Mouse (Mus musculus) heart, embryonic 10.5 days (tissue): ENCODE results near the gene Scp2d1. TPM values are rescaled to one million over a fixed set of nuclear protein-coding genes. Genes with fewer than 3 reads are reported as not detected.
"Not testable (repeated sequence)": the region's sequence is repeated elsewhere in the genome, so short reads cannot be mapped to it uniquely, and the experiment has no call there.

Experiments
- DNase-seq: peaks from one replicate; pipeline ENCODE4 v3.0.0-alpha.2; 2017; ENCODE audit warnings: low spot score
- H3K27ac ChIP-seq: fragments of 300-500 bp; sonication (generic); 2 replicates; pipeline ENCODE4 v1.5.1; 2016; ENCODE audit warnings: mild to moderate bottlenecking
- H3K27me3 ChIP-seq: fragments of 300-500 bp; sonication (generic); 2 replicates; pipeline ENCODE4 v1.6.1; 2016; ENCODE audit warnings: mild to moderate bottlenecking; ENCODE audit not compliant: poor library complexity, insufficient read depth, severe bottlenecking
- H3K36me3 ChIP-seq: fragments of 300-500 bp; sonication (generic); 2 replicates; pipeline ENCODE4 v1.6.1; 2016; ENCODE audit warnings: mild to moderate bottlenecking, moderate library complexity
- H3K4me1 ChIP-seq: fragments of 300-500 bp; sonication (generic); 2 replicates; pipeline ENCODE4 v1.6.1; 2016; ENCODE audit warnings: mild to moderate bottlenecking
- H3K4me3 ChIP-seq: fragments of 300-500 bp; sonication (generic); 2 replicates; pipeline ENCODE4 v1.5.1; 2016; ENCODE audit warnings: mild to moderate bottlenecking, moderate library complexity
- H3K9me3 ChIP-seq: fragments of 300-500 bp; sonication (generic); 2 replicates; pipeline ENCODE4 v1.6.1; 2016; ENCODE audit warnings: mild to moderate bottlenecking, moderate library complexity
- WGBS: fragments of 180-500 bp; shearing (Covaris S2); methylation state at CpG from one replicate; pipeline ENCODE4 v1.1.7; 2016; 5-methylcytosine and 5-hydroxymethylcytosine counted together
- polyA plus RNA-seq: library from polyadenylated mRNA; unstranded; fragments of >200 nt; fragmentation: Nextera tagmentation; extraction: Ambion mirVana; gene quantifications from 2 replicates; pipeline ENCODE4 v1.2.1, GENCODE M21; 2016

The Scp2d1 gene
- polyA plus RNA-seq = not detected in 2 replicates

DNA sequence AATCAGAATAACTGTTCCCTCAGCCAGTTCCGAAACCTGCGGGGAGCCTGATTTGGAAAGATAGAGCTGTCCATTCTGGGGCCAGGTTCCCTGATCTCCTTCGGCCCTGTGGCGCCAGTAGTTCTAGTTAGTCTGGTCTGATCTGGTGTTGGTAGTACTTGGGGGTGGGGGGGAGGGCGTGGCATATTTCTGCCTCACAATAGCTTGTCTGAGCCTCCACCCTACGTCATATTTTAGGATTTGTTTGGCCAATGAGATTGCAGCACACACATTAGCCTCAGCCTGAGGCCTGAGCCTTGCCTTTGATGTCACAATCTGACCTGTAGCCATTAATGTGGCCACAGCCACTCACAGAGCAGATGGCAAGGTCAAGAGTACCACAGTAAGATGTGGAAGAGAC lies at the start of gene Scp2d1:
Gene Scp2d1 (plus strand): TSS at position 301 of the 400 bp plus-strand sequence.
- not testable (repeated sequence) for H3K27ac ChIP-seq, DNase-seq, H3K27me3 ChIP-seq, H3K4me1 ChIP-seq, H3K9me3 ChIP-seq, H3K36me3 ChIP-seq, H3K4me3 ChIP-seq
- 79% methylated on average over 6 of the region's 6 CpGs for WGBS

DNA sequence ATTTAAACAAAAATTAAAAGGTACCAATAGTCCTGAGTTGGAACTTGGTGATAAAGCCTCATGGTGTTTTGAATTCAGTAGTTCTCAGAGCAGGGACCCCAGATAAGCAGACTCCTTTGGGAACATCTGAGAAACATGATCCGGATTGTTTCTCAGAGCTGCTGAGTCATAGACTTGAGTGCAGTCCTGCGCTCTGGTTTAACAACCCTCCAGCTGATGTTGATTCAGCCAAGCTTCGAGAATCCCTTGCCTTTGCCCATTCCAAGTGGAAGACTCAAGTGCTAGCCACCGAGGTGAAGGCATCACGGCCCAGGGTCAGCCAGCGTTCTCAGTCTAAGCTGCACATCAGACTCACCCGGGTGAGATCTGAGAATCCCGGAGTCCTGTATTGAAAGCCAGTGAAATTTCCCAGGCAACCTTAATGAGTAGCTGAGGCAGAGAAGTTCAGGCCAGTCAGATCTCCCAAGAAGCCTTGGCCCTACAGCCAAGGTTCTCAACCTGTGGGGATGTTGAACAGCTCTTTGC lies 48.8 kb upstream of the Scp2d1 start:
- Histone ChIP-seq H3K27me3 (no peaks in the 10 kb centered on the region), H3K36me3 (no peaks in the 10 kb centered on the region), H3K4me3 (no peak overlapping the region), H3K4me1 (peaks cover 8% of the 10 kb centered on the region), H3K27ac (no peak overlapping the region), H3K9me3 (no peaks in the 10 kb centered on the region)
- no peak for DNase-seq
- 59% methylated on average over 8 of the region's 8 CpGs for WGBS

DNA sequence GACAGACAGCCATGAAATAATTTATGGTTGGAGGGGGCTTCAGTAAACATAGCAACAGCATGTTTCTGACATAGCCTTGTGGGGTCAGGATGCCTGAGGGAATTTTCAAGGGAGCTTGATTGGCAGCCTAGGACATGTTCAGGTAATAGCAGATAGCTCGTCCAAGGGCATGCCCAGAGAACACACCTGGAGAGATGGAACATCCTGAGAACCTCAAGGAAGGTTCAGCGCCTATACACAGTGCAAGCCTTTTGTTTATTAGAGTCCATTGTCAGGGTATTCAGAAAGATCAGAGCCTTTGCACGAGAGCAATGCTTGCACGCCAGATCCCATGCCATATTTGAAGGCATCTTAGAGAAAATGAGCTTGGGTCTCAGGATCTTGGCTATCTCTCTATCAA lies 47.8 kb upstream of the Scp2d1 start:
- H3K4me3 ChIP-seq = no peak overlapping the region
- no peak overlapping the region for H3K27ac ChIP-seq
- H3K4me1 ChIP-seq = peaks cover 8% of the 10 kb centered on the region
- no peaks in the 10 kb centered on the region for H3K36me3 ChIP-seq
- no peaks in the 10 kb centered on the region for H3K9me3 ChIP-seq
- H3K27me3 ChIP-seq = no peaks in the 10 kb centered on the region
- DNase-seq = no peak
- 89% methylated on average over 4 of the region's 4 CpGs for WGBS

DNA sequence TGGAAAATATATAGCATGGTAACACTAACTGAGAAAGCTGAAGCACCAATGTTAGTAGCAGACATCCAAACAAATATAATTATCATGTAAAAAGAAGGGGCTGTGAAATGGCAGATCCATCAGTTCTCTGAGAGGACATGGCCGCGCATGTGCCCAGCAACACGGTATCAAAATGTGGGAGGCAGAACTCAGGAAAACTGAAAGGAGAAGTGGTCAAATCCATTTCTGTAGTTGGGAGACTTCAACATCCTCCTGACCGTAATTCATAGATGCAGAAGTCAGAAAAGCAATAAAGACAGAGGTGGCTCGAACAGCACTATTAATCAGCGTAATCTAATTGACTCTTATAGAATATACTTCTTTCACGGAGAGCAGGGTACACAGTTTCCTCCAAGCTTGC lies 44.2 kb upstream of the Scp2d1 start:
- no peak overlapping the region for H3K4me3 ChIP-seq
- DNase-seq = no peak
- no peak overlapping the region for H3K27ac ChIP-seq
- peaks cover 5% of the 10 kb centered on the region; the same call in 1 of the 2 replicates for H3K4me1 ChIP-seq
- WGBS = 89% methylated on average over 7 of the region's 7 CpGs
- H3K9me3 ChIP-seq = no peaks in the 10 kb centered on the region
- H3K27me3 ChIP-seq = no peaks in the 10 kb centered on the region
- H3K36me3 ChIP-seq = no peaks in the 10 kb centered on the region

DNA sequence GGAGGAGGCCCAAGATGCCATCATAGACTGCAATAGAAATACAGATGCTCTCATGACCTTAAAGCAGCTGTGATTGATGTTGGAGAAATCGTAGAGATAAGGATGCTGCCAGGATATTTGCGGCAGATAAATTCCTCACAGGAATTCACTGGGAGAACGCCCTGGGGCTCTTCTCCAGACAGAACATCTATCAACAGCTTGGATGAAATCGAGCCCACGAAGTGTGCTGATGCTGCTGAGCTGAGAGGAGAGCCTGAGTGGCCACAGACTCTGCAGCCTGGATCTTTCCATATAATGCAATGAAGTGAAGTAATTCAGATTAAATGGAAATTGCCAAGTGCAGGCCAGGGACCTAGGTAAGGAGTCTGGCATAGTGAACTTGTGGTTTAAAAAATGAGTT lies 42.7 kb upstream of the Scp2d1 start:
- Histone ChIP-seq H3K4me1 (no peaks in the 10 kb centered on the region), H3K4me3 (no peak overlapping the region), H3K27ac (no peak overlapping the region), H3K27me3 (no peaks in the 10 kb centered on the region), H3K36me3 (no peaks in the 10 kb centered on the region), H3K9me3 (no peaks in the 10 kb centered on the region)
- no peak for DNase-seq
- WGBS = 21% methylated on average over 5 of the region's 5 CpGs

DNA sequence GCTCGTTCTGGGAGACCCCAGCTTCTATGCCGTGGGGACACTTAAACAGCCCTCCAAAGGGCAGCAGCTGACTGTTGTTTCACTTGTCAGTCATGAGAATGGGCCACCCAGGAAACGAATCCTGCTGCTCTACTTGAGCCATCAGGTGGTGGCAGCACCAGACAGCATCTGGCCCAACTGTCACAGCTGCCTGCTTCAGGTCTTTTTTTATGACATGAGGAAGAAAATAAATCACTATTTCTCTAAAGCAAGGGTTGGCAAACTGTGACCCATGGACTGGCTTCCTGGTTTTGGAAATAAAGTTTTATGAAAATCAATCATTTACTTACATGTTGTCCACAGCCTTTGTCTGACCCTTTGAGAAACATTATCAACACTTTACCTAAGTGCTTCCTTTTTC lies 41.6 kb upstream of the Scp2d1 start:
- Histone ChIP-seq H3K9me3 (no peaks in the 10 kb centered on the region), H3K27me3 (no peaks in the 10 kb centered on the region), H3K27ac (no peak overlapping the region), H3K4me3 (no peak overlapping the region), H3K4me1 (no peaks in the 10 kb centered on the region), H3K36me3 (no peaks in the 10 kb centered on the region)
- 59% methylated on average over 3 of the region's 3 CpGs for WGBS
- DNase-seq = no peak

DNA sequence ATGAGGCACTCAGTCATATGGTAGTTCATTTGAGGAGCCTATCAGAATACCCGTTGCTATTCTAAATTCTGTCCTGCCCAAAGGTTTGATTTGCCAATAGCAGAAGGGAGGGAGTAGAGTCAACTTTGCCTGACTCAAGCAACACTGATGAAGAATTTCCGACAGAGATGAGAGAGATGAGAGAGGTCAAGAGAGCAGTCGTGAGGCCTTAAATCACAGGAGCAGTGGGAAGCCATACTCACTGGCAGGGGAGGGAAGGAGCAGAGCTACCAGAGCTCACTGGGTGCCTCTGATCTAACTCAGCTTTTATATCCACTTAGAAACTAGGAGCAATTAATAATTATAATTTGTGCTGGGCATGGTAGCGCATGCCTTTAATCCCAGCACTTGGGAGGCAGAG lies 41.0 kb upstream of the Scp2d1 start:
- no peak for DNase-seq
- H3K36me3 ChIP-seq = no peaks in the 10 kb centered on the region
- no peak overlapping the region for H3K27ac ChIP-seq
- no peak overlapping the region for H3K4me3 ChIP-seq
- no peaks in the 10 kb centered on the region for H3K9me3 ChIP-seq
- H3K27me3 ChIP-seq = no peaks in the 10 kb centered on the region
- no peaks in the 10 kb centered on the region for H3K4me1 ChIP-seq
- 62% methylated on average over 4 of the region's 4 CpGs for WGBS

DNA sequence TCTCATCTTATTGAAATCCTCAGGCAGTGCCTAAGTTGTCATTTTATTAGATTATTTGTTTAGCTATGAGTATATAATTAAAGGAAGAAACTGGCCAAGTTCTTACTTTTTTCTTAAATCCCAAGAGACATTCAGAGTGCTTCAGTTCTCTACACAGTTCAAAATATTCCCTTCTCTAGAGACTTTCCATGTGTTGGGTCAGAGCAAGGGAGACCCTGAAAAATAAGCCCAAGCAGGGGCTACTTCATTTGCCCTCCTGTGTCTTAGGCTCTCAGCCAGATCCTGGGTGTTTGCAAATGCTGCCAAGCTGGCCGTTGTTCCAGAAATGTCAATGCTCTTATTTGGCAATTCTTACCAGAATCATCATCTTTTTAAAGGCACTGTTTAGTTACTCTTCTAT lies 40.3 kb upstream of the Scp2d1 start:
- Histone ChIP-seq H3K9me3 (no peaks in the 10 kb centered on the region), H3K27me3 (no peaks in the 10 kb centered on the region), H3K4me1 (no peaks in the 10 kb centered on the region), H3K27ac (no peak overlapping the region), H3K36me3 (no peaks in the 10 kb centered on the region), H3K4me3 (no peak overlapping the region)
- DNase-seq = peak; percentile 14
- 85% methylated on average over 1 of the region's 1 CpGs for WGBS

DNA sequence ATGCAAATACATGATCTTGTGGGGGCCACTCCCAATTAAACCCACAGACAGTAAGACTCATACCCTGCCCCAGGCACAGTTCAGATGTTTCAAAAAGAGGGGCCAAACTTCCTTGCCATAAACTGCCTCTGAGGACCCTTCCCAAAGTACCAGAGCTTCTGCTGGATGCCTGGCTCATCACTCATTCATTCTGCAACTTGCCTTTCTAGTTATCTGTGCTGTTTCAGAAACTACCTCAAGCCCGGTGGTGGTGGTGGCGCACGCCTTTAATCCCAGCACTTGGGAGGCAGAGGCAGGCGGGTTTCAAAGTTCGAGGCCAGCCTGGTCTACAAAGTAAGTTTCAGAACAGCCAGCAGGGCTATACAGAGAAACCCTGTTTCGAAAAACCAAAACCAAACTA lies 39.6 kb upstream of the Scp2d1 start:
- Histone ChIP-seq H3K4me3 (no peak overlapping the region), H3K4me1 (no peaks in the 10 kb centered on the region), H3K27me3 (no peaks in the 10 kb centered on the region), H3K9me3 (no peaks in the 10 kb centered on the region), H3K36me3 (no peaks in the 10 kb centered on the region), H3K27ac (no peak overlapping the region)
- WGBS = 88% methylated on average over 6 of the region's 6 CpGs
- peak; percentile 57 for DNase-seq

DNA sequence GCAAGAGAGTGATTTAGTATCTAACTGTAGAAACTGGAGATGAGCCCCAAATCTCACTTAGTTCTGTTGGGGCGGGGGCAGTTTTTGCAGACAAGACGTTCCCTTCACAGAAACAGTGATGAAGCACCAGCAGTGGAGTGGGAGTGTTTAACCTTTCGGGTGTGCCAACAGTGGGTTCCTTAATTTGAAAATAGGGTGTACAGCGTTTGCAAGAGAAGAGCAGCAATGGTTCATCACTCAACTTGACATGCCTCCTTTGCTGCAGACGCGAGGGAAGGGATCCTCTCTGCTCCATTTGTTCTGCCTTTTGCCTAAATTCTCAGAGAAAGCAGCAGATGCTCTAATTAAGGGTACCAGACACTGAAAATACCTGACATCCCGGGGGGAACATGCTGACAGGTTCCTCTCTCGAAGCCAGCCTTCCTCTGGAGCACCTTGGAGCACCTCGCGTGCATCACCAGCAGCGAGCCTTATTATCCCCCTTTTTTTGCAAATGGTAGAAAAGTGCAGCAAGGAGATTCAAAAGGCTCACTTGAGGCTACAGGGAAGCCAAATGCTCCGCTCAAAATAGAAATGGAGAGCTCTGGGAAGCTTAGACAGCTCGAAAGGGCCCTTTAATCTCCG lies 31.7 kb upstream of the Scp2d1 start:
- no peak for DNase-seq
- Histone ChIP-seq H3K4me1 (0 out of 2 replicates have a peak, but pooled peaks cover 2% of the 10 kb centered on the region), H3K27ac (no peak overlapping the region), H3K36me3 (no peaks in the 10 kb centered on the region), H3K9me3 (no peaks in the 10 kb centered on the region), H3K4me3 (no peak overlapping the region), H3K27me3 (no peaks in the 10 kb centered on the region)
- WGBS = 69% methylated on average over 14 of the region's 14 CpGs

DNA sequence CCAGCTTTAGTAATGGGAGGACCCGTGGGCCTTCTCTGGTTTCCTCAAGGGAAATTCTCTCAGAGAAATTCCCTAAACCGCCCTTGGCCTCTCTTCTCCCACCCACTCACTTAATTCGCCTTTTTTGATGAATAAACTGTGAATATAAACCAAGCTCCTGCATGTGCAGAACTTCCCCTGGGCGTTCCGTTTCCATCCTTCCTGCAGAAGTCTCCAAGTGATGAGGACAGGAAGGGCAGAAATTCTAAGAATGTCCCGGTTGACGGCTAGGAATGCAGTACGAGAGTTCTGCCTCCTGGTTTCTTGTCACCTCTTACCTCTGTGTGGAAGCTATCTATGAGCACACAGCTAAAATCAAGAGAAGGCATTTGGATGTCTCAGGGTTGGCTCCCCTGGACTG lies 25.9 kb upstream of the Scp2d1 start:
- Histone ChIP-seq H3K27ac (no peak overlapping the region), H3K4me1 (peaks cover 9% of the 10 kb centered on the region), H3K27me3 (no peaks in the 10 kb centered on the region), H3K36me3 (no peaks in the 10 kb centered on the region), H3K9me3 (no peaks in the 10 kb centered on the region), H3K4me3 (no peak overlapping the region)
- 41% methylated on average over 8 of the region's 8 CpGs for WGBS
- no peak for DNase-seq

DNA sequence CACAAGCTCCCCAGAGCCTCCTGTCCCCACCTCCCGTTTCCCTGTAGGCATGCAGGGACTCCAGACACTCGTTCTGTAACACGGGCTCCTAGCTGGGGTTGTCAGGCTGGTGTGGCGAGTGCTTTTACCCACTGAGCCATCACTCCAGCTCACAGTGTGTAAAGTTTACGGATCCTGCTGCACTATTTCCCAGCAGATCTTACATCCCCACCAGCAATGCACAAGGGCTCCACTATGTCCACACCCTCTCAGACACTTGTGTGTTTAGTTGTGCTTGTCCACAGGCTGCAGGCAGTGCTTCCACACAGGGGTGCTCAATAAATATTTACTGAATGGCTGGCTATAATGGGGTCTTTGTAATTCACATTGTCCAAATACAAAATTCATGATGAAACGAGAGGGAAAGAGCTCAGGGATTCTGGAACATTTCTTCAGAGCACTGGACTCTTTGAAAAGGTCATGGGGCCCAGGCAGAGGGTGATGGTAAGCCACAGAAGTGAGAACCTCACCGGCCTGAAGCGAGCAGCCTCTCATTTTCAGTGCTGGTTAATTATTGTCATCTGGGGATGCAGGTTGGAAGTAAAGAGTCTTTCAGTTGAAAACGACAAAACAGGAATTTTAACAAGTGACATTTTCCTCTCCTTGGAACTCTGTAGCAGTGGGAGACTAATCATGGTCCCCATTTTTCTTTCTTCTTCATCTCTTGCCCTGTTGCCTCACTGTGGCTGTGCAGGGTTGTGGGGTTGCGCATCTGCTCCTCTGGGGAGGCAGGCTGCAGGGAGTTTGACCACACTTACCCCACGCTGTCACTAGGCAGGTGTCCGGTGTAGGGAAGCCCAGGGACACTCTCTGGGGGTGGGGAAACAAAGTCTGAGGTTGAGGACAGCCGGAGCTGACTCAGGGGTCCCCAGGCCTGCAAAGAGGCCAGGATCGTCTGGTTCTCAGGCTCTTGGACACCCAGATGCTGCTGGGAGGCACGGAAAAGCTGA lies 15.4 kb upstream of the Scp2d1 start:
- Histone ChIP-seq H3K4me3 (no peak overlapping the region), H3K27me3 (no peaks in the 10 kb centered on the region), H3K27ac (no peak overlapping the region), H3K9me3 (no peaks in the 10 kb centered on the region), H3K4me1 (no peaks in the 10 kb centered on the region), H3K36me3 (no peaks in the 10 kb centered on the region)
- DNase-seq = no peak
- 67% methylated on average over 15 of the region's 15 CpGs for WGBS

DNA sequence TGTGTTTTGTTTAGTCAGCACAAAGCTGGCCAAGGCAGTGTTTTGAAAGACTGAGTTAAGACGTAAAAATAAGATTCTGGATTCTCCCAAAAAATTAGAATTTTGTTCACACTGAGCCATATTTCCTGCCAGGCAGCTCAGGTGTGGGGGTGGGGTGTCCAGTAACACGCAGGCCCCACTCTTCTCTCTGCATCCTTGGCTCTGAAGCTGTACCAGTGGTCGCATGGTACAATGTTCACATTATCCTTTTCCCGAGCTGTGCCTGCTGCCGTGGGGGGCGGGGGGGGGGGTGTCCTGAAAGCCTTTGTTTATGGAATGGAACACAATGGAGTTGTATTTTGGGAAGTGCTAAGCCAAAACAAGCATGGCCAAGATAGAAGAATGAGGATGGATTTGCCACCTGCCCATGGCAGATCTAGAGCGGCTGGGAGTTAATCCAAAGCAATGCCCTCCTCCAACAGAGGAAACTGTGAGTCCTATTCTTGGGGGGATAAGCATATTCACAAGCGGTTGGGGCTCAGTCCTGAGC lies 5.1 kb downstream of the Scp2d1 start:
- 79% methylated on average over 8 of the region's 8 CpGs for WGBS
- H3K9me3 ChIP-seq = no peaks in the 10 kb centered on the region
- no peak overlapping the region for H3K27ac ChIP-seq
- H3K27me3 ChIP-seq = no peaks in the 10 kb centered on the region
- no peaks in the 10 kb centered on the region for H3K4me1 ChIP-seq
- DNase-seq = no peak
- no peak overlapping the region for H3K4me3 ChIP-seq
- no peaks in the 10 kb centered on the region for H3K36me3 ChIP-seq
